Mouse (Mus musculus) midbrain, embryonic 13.5 days (tissue): ENCODE data around the gene Ampd3. TPM values are rescaled to one million over a fixed set of nuclear protein-coding genes. Genes with fewer than 3 reads are reported as not detected.

Experiments
- ATAC-seq: fragments of 200-750 bp; cut with Nextera tagmentation; 2 replicates; pipeline ENCODE4 v1.8.0; 2017; ENCODE audit warnings: mild to moderate bottlenecking, moderate TSS enrichment, moderate library complexity
- H3K27ac ChIP-seq: fragments of 300-500 bp; sonication (generic); 2 replicates; pipeline ENCODE4 v1.5.1; 2015; ENCODE audit warnings: inconsistent platforms, mild to moderate bottlenecking, moderate library complexity
- H3K27me3 ChIP-seq: fragments of 300-500 bp; sonication (generic); 2 replicates; pipeline ENCODE4 v1.6.1; 2015; ENCODE audit warnings: mild to moderate bottlenecking, inconsistent platforms
- H3K36me3 ChIP-seq: fragments of 300-500 bp; sonication (generic); 2 replicates; pipeline ENCODE4 v1.6.1; 2015; ENCODE audit warnings: mild to moderate bottlenecking, inconsistent platforms
- H3K4me1 ChIP-seq: fragments of 300-500 bp; sonication (generic); replicated peaks from 2 replicates; pipeline ENCODE4 v1.6.1; 2015; ENCODE audit warnings: inconsistent platforms
- H3K4me2 ChIP-seq: fragments of 300-500 bp; sonication (generic); replicated peaks from 2 replicates; pipeline ENCODE4 v1.6.1; 2015; ENCODE audit warnings: moderate library complexity, mild to moderate bottlenecking, inconsistent platforms
- H3K4me3 ChIP-seq: fragments of 300-500 bp; sonication (generic); replicated peaks from 2 replicates; pipeline ENCODE4 v1.5.1; 2015; ENCODE audit warnings: mild to moderate bottlenecking, inconsistent platforms
- H3K9ac ChIP-seq: fragments of 300-500 bp; sonication (generic); replicated peaks from 2 replicates; pipeline ENCODE4 v1.6.1; 2015; ENCODE audit warnings: mild to moderate bottlenecking, inconsistent platforms
- H3K9me3 ChIP-seq: fragments of 300-500 bp; sonication (generic); 2 replicates; pipeline ENCODE4 v1.6.1; 2016; ENCODE audit warnings: mild to moderate bottlenecking, inconsistent platforms
- WGBS: fragments of 180-500 bp; shearing (Covaris S2); methylation state at CpG from one replicate; pipeline ENCODE4 v1.1.7; 2015; 5-methylcytosine and 5-hydroxymethylcytosine counted together
- polyA plus RNA-seq: library from polyadenylated mRNA; unstranded; fragments of >200 nt; fragmentation: Nextera tagmentation; extraction: Ambion mirVana; gene quantifications from 2 replicates; pipeline ENCODE4 v1.2.1, GENCODE M21; 2015

Ampd3 gene
- polyA plus RNA-seq, 1 experiment from 2014 or later = 2.9 TPM

- no peak overlapping the region for H3K9ac ChIP-seq
- ATAC-seq = no peak
- no peak overlapping the region for H3K4me2 ChIP-seq
- no peak overlapping the region for H3K4me3 ChIP-seq
- peaks cover 20% of the 10 kb centered on the region for H3K4me1 ChIP-seq
- H3K27ac ChIP-seq = no peak overlapping the region
- H3K27me3 ChIP-seq = no peaks in the 10 kb centered on the region
- no peaks in the 10 kb centered on the region; the same call in 1 of the 2 replicates for H3K9me3 ChIP-seq
- H3K36me3 ChIP-seq = no peaks in the 10 kb centered on the region
- WGBS = 91% methylated on average over 5 of the region's 5 CpGs
Measured at GRCm38 (mm10) chr7:110742022-110742421, 26.0 kb upstream of the Ampd3 start.

GRCm38 (mm10) chr7:110746087-110746562, 21.9 kb upstream of the Ampd3 start:
- no peaks in the 10 kb centered on the region for H3K36me3 ChIP-seq
- no peak overlapping the region for H3K9ac ChIP-seq
- peak; percentile 82 for ATAC-seq
- H3K27me3 ChIP-seq = no peaks in the 10 kb centered on the region
- peak overlapping the region; percentile 42; the same call in 1 of the 2 replicates for H3K27ac ChIP-seq
- peaks cover 1% of the 10 kb centered on the region; the same call in 1 of the 2 replicates for H3K4me1 ChIP-seq
- no peak overlapping the region for H3K4me2 ChIP-seq
- no peaks in the 10 kb centered on the region for H3K9me3 ChIP-seq
- WGBS = 51% methylated on average over 5 of the region's 5 CpGs
- H3K4me3 ChIP-seq = no peak overlapping the region

- H3K9ac ChIP-seq = no peak overlapping the region
- H3K4me1 ChIP-seq = no peaks in the 10 kb centered on the region; the same call in 1 of the 2 replicates
- no peak overlapping the region for H3K4me2 ChIP-seq
- WGBS = 64% methylated on average over 2 of the region's 2 CpGs
- no peaks in the 10 kb centered on the region for H3K27me3 ChIP-seq
- H3K9me3 ChIP-seq = no peaks in the 10 kb centered on the region
- no peaks in the 10 kb centered on the region for H3K36me3 ChIP-seq
- ATAC-seq = no peak
- H3K4me3 ChIP-seq = no peak overlapping the region
- no peak overlapping the region for H3K27ac ChIP-seq
Measured at GRCm38 (mm10) chr7:110746809-110747208, 21.2 kb upstream of the Ampd3 start.

- Histone ChIP-seq H3K27ac (no peak overlapping the region), H3K4me2 (no peak overlapping the region), H3K9ac (no peak overlapping the region), H3K36me3 (no peaks in the 10 kb centered on the region), H3K27me3 (no peaks in the 10 kb centered on the region), H3K9me3 (no peaks in the 10 kb centered on the region), H3K4me3 (no peak overlapping the region), H3K4me1 (no peaks in the 10 kb centered on the region; the same call in 1 of the 2 replicates)
- ATAC-seq = no peak
- WGBS = 37% methylated on average over 4 of the region's 4 CpGs
Measured at GRCm38 (mm10) chr7:110750834-110751233, 17.2 kb upstream of the Ampd3 start.

- Histone ChIP-seq H3K4me2 (no peak overlapping the region), H3K9ac (no peak overlapping the region), H3K36me3 (no peaks in the 10 kb centered on the region), H3K9me3 (no peaks in the 10 kb centered on the region), H3K4me3 (no peak overlapping the region), H3K27ac (no peak overlapping the region), H3K27me3 (no peaks in the 10 kb centered on the region), H3K4me1 (no peaks in the 10 kb centered on the region; the same call in 1 of the 2 replicates)
- WGBS = 83% methylated on average over 1 of the region's 1 CpGs
- ATAC-seq = no peak
Measured at GRCm38 (mm10) chr7:110751634-110752033, 16.4 kb upstream of the Ampd3 start.

GRCm38 (mm10) chr7:110753310-110753709, 14.7 kb upstream of the Ampd3 start:
- no peaks in the 10 kb centered on the region for H3K9me3 ChIP-seq
- no peak overlapping the region for H3K4me2 ChIP-seq
- no peaks in the 10 kb centered on the region for H3K27me3 ChIP-seq
- H3K27ac ChIP-seq = no peak overlapping the region
- WGBS = 88% methylated on average over 1 of the region's 1 CpGs
- no peak overlapping the region for H3K9ac ChIP-seq
- ATAC-seq = no peak
- no peaks in the 10 kb centered on the region for H3K4me1 ChIP-seq
- no peaks in the 10 kb centered on the region for H3K36me3 ChIP-seq
- H3K4me3 ChIP-seq = no peak overlapping the region

- Histone ChIP-seq H3K9me3 (no peaks in the 10 kb centered on the region), H3K4me1 (no peaks in the 10 kb centered on the region), H3K9ac (no peak overlapping the region), H3K27me3 (no peaks in the 10 kb centered on the region), H3K36me3 (no peaks in the 10 kb centered on the region), H3K27ac (no peak overlapping the region), H3K4me3 (no peak overlapping the region), H3K4me2 (no peak overlapping the region)
- WGBS = 20% methylated on average over 5 of the region's 5 CpGs
- ATAC-seq = no peak
Measured at GRCm38 (mm10) chr7:110753926-110754330, 14.1 kb upstream of the Ampd3 start.

- H3K27ac ChIP-seq = no peak overlapping the region
- H3K4me3 ChIP-seq = no peak overlapping the region
- WGBS = 70% methylated on average over 2 of the region's 2 CpGs
- no peaks in the 10 kb centered on the region for H3K36me3 ChIP-seq
- no peak for ATAC-seq
- no peaks in the 10 kb centered on the region for H3K4me1 ChIP-seq
- H3K9me3 ChIP-seq = no peaks in the 10 kb centered on the region
- no peak overlapping the region for H3K4me2 ChIP-seq
- H3K27me3 ChIP-seq = no peaks in the 10 kb centered on the region
- no peak overlapping the region for H3K9ac ChIP-seq
Measured at GRCm38 (mm10) chr7:110756440-110756839, 11.6 kb upstream of the Ampd3 start.

- H3K9me3 ChIP-seq = no peaks in the 10 kb centered on the region
- no peaks in the 10 kb centered on the region for H3K36me3 ChIP-seq
- H3K27ac ChIP-seq = no peak overlapping the region
- H3K4me2 ChIP-seq = no peak overlapping the region
- peak; percentile 50; the same call in 1 of the 2 replicates for ATAC-seq
- H3K4me3 ChIP-seq = no peak overlapping the region
- H3K4me1 ChIP-seq = no peaks in the 10 kb centered on the region
- WGBS = 71% methylated on average over 5 of the region's 5 CpGs
- H3K9ac ChIP-seq = no peak overlapping the region
- peaks cover 3% of the 10 kb centered on the region for H3K27me3 ChIP-seq
Measured at GRCm38 (mm10) chr7:110762605-110763180, 5.3 kb upstream of the Ampd3 start.

- H3K9me3 ChIP-seq = no peaks in the 10 kb centered on the region
- H3K4me2 ChIP-seq = peak overlapping the region; percentile 93
- peak overlapping the region; percentile 76 for H3K9ac ChIP-seq
- ATAC-seq = peak; percentile 90
- peaks cover 16% of the 10 kb centered on the region; the same call in 1 of the 2 replicates for H3K4me1 ChIP-seq
- peak overlapping the region; percentile 56 for H3K4me3 ChIP-seq
- peaks cover 25% of the 10 kb centered on the region for H3K27me3 ChIP-seq
- H3K27ac ChIP-seq = no peak overlapping the region
- H3K36me3 ChIP-seq = no peaks in the 10 kb centered on the region
- WGBS = under 1% methylated on average over 57 of the region's 61 CpGs
Measured at GRCm38 (mm10) chr7:110768451-110769064, 552 bp downstream of the Ampd3 start.

GRCm38 (mm10) chr7:110769094-110769493, 1.1 kb downstream of the Ampd3 start:
- no peak overlapping the region for H3K27ac ChIP-seq
- peak overlapping the region; percentile 76 for H3K9ac ChIP-seq
- no peak for ATAC-seq
- 41% methylated on average over 4 of the region's 4 CpGs for WGBS
- no peaks in the 10 kb centered on the region for H3K36me3 ChIP-seq
- H3K27me3 ChIP-seq = peaks cover 25% of the 10 kb centered on the region
- H3K4me1 ChIP-seq = peaks cover 22% of the 10 kb centered on the region; the same call in 1 of the 2 replicates
- no peaks in the 10 kb centered on the region for H3K9me3 ChIP-seq
- peak overlapping the region; percentile 56 for H3K4me3 ChIP-seq
- peak overlapping the region; percentile 93 for H3K4me2 ChIP-seq

- WGBS = 90% methylated on average over 4 of the region's 4 CpGs
- H3K9ac ChIP-seq = no peak overlapping the region
- no peak for ATAC-seq
- H3K36me3 ChIP-seq = no peaks in the 10 kb centered on the region
- H3K4me2 ChIP-seq = no peak overlapping the region
- no peak overlapping the region for H3K4me3 ChIP-seq
- peaks cover 25% of the 10 kb centered on the region for H3K27me3 ChIP-seq
- H3K4me1 ChIP-seq = peaks cover 23% of the 10 kb centered on the region; the same call in 1 of the 2 replicates
- no peak overlapping the region for H3K27ac ChIP-seq
- H3K9me3 ChIP-seq = no peaks in the 10 kb centered on the region
Measured at GRCm38 (mm10) chr7:110770949-110771348, 2.9 kb downstream of the Ampd3 start.
